Mouse (Mus musculus) MEL (cell line): ENCODE measurements around the gene Morf4l1. TPM values are rescaled to one million over a fixed set of nuclear protein-coding genes. Genes with fewer than 3 reads are reported as not detected.

Source experiments
- DNase-seq: peaks from one replicate; pipeline ENCODE4 v3.0.0; 2011; ENCODE audit warnings: low read depth, low spot score
- H3K27ac ChIP-seq: 2 replicates; pipeline ENCODE4 v1.5.1; 2012; ENCODE audit warnings: low read depth, mild to moderate bottlenecking, control low read depth, low read length, moderate library complexity; ENCODE audit not compliant: control insufficient read depth
- H3K27me3 ChIP-seq, 2 experiments: fragments of 150-350 bp in 1 of 2; sonication (generic) in 1 of 2; 2 replicates each; pipeline ENCODE4 v1.6.1; 2012; ENCODE audit warnings: low read length in 2 of 2, mild to moderate bottlenecking in 2 of 2, improper control_type of control experiment in 1 of 2, moderate library complexity in 1 of 2; ENCODE audit not compliant: insufficient read depth in 2 of 2, control insufficient read depth in 1 of 2
- H3K36me3 ChIP-seq, 2 experiments: 2 replicates each; pipeline ENCODE4 v1.6.1; 2012 to 2014; ENCODE audit warnings: low read length in 2 of 2, improper control_type of control experiment in 1 of 2, inconsistent platforms in 1 of 2, mild to moderate bottlenecking in 1 of 2; ENCODE audit not compliant: insufficient read depth in 2 of 2, control insufficient read depth in 1 of 2
- H3K4me1 ChIP-seq, 2 experiments: fragments of 150-350 bp in 1 of 2; sonication (generic) in 1 of 2; 2 replicates each; pipeline ENCODE4 v1.6.1; 2012; ENCODE audit warnings: low read length in 2 of 2, improper control_type of control experiment in 1 of 2, mild to moderate bottlenecking in 1 of 2; ENCODE audit not compliant: insufficient read depth in 2 of 2, control insufficient read depth in 1 of 2
- H3K4me3 ChIP-seq, 2 experiments: fragments of 150-350 bp in 1 of 2; sonication (generic) in 1 of 2; 2 replicates each; pipeline ENCODE4 v1.5.1; 2012; ENCODE audit warnings: low read depth in 2 of 2, low read length in 2 of 2, mild to moderate bottlenecking in 2 of 2, moderate library complexity in 2 of 2, control low read depth in 1 of 2, improper control_type of control experiment in 1 of 2; ENCODE audit not compliant: control insufficient read depth in 1 of 2, insufficient read depth in 1 of 2
- H3K79me2 ChIP-seq: 2 replicates; pipeline ENCODE4 v1.6.1; 2012; ENCODE audit warnings: mild to moderate bottlenecking, low read length, moderate library complexity; ENCODE audit not compliant: control insufficient read depth, poor library complexity, insufficient read depth
- H3K9ac ChIP-seq: 2 replicates; pipeline ENCODE4 v1.6.1; 2012; ENCODE audit warnings: low read depth, mild to moderate bottlenecking, control low read depth, low read length, moderate library complexity; ENCODE audit not compliant: control insufficient read depth, poor library complexity, severe bottlenecking
- H3K9me3 ChIP-seq: fragments of 150-350 bp; sonication (generic); replicated peaks from 2 replicates; pipeline ENCODE4 v1.6.1; 2012; ENCODE audit warnings: mild to moderate bottlenecking, low read length, improper control_type of control experiment, moderate library complexity; ENCODE audit not compliant: insufficient read depth
- BHLHE40 ChIP-seq: IDR thresholded peaks from 2 replicates; pipeline ENCODE4 v1.6.1; 2012; ENCODE audit warnings: low read depth, mild to moderate bottlenecking, inconsistent platforms, low read length, improper control_type of control experiment, borderline replicate concordance
- CHD1 ChIP-seq: IDR thresholded peaks from 2 replicates; pipeline ENCODE4 v1.6.1; 2012; ENCODE audit warnings: low read depth, mild to moderate bottlenecking, inconsistent platforms, low read length, improper control_type of control experiment
- CHD2 ChIP-seq: IDR thresholded peaks from 2 replicates; pipeline ENCODE4 v1.6.1; 2011; ENCODE audit warnings: low read length, improper control_type of control experiment
- CTCF ChIP-seq, 3 experiments: IDR thresholded peaks in 2 of 3; conservative IDR thresholded peaks in 1 of 3; 2 replicates each; pipeline ENCODE4 v1.5.1; 2011 to 2012; ENCODE audit warnings: low read length in 3 of 3, low read depth in 2 of 3, mild to moderate bottlenecking in 2 of 3, improper control_type of control experiment in 1 of 3, inconsistent platforms in 1 of 3, mixed read lengths in 1 of 3, moderate library complexity in 1 of 3; ENCODE audit not compliant: control insufficient read depth in 1 of 3, insufficient read depth in 1 of 3, poor library complexity in 1 of 3, severe bottlenecking in 1 of 3
- ELF1 ChIP-seq: IDR thresholded peaks from 2 replicates; pipeline ENCODE4 v1.6.1; 2014; ENCODE audit warnings: low read depth, mild to moderate bottlenecking, inconsistent platforms, low read length, improper control_type of control experiment, moderate library complexity
- EP300 ChIP-seq, 2 experiments: IDR thresholded peaks; 2 replicates each; pipeline ENCODE4 v1.6.1; 2011; ENCODE audit warnings: improper control_type of control experiment in 2 of 2, low read length in 2 of 2, low read depth in 1 of 2, mild to moderate bottlenecking in 1 of 2
- ETS1 ChIP-seq: IDR thresholded peaks from 2 replicates; pipeline ENCODE4 v1.6.1; 2012; ENCODE audit warnings: low read depth, mild to moderate bottlenecking, inconsistent platforms, low read length, improper control_type of control experiment, moderate library complexity
- GABPA ChIP-seq: IDR thresholded peaks from 2 replicates; pipeline ENCODE4 v1.6.1; 2012; ENCODE audit warnings: low read depth, mild to moderate bottlenecking, inconsistent platforms, low read length, improper control_type of control experiment, moderate library complexity
- GATA1 ChIP-seq: IDR thresholded peaks from 2 replicates; pipeline ENCODE4 v1.6.1; 2011; ENCODE audit warnings: low read depth, low read length, improper control_type of control experiment
- JUND ChIP-seq: IDR thresholded peaks from 2 replicates; pipeline ENCODE4 v1.6.1; 2011; ENCODE audit warnings: low read depth, mild to moderate bottlenecking, improper control_type of control experiment, low read length
- KAT2A ChIP-seq: conservative IDR thresholded peaks from 2 replicates; pipeline ENCODE4 v1.6.1; 2012; ENCODE audit warnings: low read depth, low read length, improper control_type of control experiment, inconsistent platforms
- MAZ ChIP-seq: IDR thresholded peaks from 2 replicates; pipeline ENCODE4 v1.6.1; 2012; ENCODE audit warnings: low read depth, mild to moderate bottlenecking, inconsistent platforms, low read length, improper control_type of control experiment
- MEF2A ChIP-seq: IDR thresholded peaks from 2 replicates; pipeline ENCODE4 v1.6.1; 2014; ENCODE audit warnings: low read depth, mild to moderate bottlenecking, inconsistent platforms, low read length, improper control_type of control experiment; ENCODE audit not compliant: poor library complexity, insufficient replicate concordance, severe bottlenecking; ENCODE audit errors: extremely low read depth
- MYC ChIP-seq: IDR thresholded peaks from 2 replicates; pipeline ENCODE4 v1.6.1; 2011; ENCODE audit warnings: low read depth, mild to moderate bottlenecking, low read length, improper control_type of control experiment, moderate library complexity
- NELFE ChIP-seq: IDR thresholded peaks from 2 replicates; pipeline ENCODE4 v1.6.1; 2011; ENCODE audit warnings: low read depth, low read length, improper control_type of control experiment
- NRF1 ChIP-seq: IDR thresholded peaks from 2 replicates; pipeline ENCODE4 v1.6.1; 2014; ENCODE audit warnings: low read depth, mild to moderate bottlenecking, inconsistent platforms, low read length, improper control_type of control experiment, moderate library complexity; ENCODE audit not compliant: poor library complexity, insufficient read depth, severe bottlenecking
- POLR2AphosphoS5 ChIP-seq: IDR thresholded peaks from 2 replicates; pipeline ENCODE4 v1.6.1; 2012; ENCODE audit warnings: low read depth, borderline replicate concordance, mild to moderate bottlenecking, inconsistent platforms, low read length, moderate library complexity, mixed read lengths
- RAD21 ChIP-seq: IDR thresholded peaks from 2 replicates; pipeline ENCODE4 v1.6.1; 2011; ENCODE audit warnings: mild to moderate bottlenecking, low read depth, low read length, improper control_type of control experiment
- SIN3A ChIP-seq: IDR thresholded peaks from 2 replicates; pipeline ENCODE4 v1.6.1; 2012; ENCODE audit warnings: low read length, improper control_type of control experiment, inconsistent platforms
- TAL1 ChIP-seq: IDR thresholded peaks from 2 replicates; pipeline ENCODE4 v1.6.1; 2012; ENCODE audit warnings: mild to moderate bottlenecking, inconsistent platforms, low read length, moderate library complexity, mixed read lengths
- TBP ChIP-seq: IDR thresholded peaks from 2 replicates; pipeline ENCODE4 v1.8.0; 2011; ENCODE audit warnings: low read depth, low read length, improper control_type of control experiment
- TCF12 ChIP-seq: IDR thresholded peaks from 2 replicates; pipeline ENCODE4 v1.6.1; 2014; ENCODE audit warnings: low read depth, mild to moderate bottlenecking, inconsistent platforms, low read length, improper control_type of control experiment, moderate library complexity
- UBTF ChIP-seq: IDR thresholded peaks from 2 replicates; pipeline ENCODE4 v1.6.1; 2012; ENCODE audit warnings: low read depth, mild to moderate bottlenecking, inconsistent platforms, low read length, improper control_type of control experiment, moderate library complexity, borderline replicate concordance; ENCODE audit not compliant: insufficient read depth
- USF2 ChIP-seq, 2 experiments: IDR thresholded peaks; 2 replicates each; pipeline ENCODE4 v1.6.1; 2011 to 2012; ENCODE audit warnings: improper control_type of control experiment in 2 of 2, low read length in 2 of 2, borderline replicate concordance in 1 of 2, inconsistent platforms in 1 of 2, low read depth in 1 of 2, mild to moderate bottlenecking in 1 of 2; ENCODE audit not compliant: insufficient read depth in 1 of 2
- ZC3H11A ChIP-seq: IDR thresholded peaks from 2 replicates; pipeline ENCODE4 v1.6.1; 2012; ENCODE audit warnings: low read depth, mild to moderate bottlenecking, inconsistent platforms, low read length, improper control_type of control experiment
- ZMIZ1 ChIP-seq: IDR thresholded peaks from 2 replicates; pipeline ENCODE4 v1.6.1; 2012; ENCODE audit warnings: low read depth, mild to moderate bottlenecking, inconsistent platforms, low read length, improper control_type of control experiment, moderate library complexity
- polyA plus RNA-seq, 2 experiments: library from polyadenylated mRNA; stranded (reverse) in 1 of 2; unstranded in 1 of 2; fragments of >175 nt in 1 of 2; fragments of >200 nt in 1 of 2; gene quantifications; 2 replicates each; pipeline versions ENCODE4 v1.2.1 to v1.2.4; 2012; ENCODE audit warnings: low replicate concordance in 2 of 2, low read depth in 1 of 2; ENCODE audit not compliant: insufficient read length in 2 of 2, insufficient read depth in 1 of 2, missing spikeins in 1 of 2
- total RNA-seq: library from RNA; depleted of rRNA; stranded (reverse); fragments of 300-350 nt; gene quantifications from 2 replicates; pipeline ENCODE4 v1.2.3, GENCODE M21; 2012

Morf4l1 gene
- total and polyA plus RNA-seq, 3 experiments = 107 to 292 (median 190) TPM

DNA sequence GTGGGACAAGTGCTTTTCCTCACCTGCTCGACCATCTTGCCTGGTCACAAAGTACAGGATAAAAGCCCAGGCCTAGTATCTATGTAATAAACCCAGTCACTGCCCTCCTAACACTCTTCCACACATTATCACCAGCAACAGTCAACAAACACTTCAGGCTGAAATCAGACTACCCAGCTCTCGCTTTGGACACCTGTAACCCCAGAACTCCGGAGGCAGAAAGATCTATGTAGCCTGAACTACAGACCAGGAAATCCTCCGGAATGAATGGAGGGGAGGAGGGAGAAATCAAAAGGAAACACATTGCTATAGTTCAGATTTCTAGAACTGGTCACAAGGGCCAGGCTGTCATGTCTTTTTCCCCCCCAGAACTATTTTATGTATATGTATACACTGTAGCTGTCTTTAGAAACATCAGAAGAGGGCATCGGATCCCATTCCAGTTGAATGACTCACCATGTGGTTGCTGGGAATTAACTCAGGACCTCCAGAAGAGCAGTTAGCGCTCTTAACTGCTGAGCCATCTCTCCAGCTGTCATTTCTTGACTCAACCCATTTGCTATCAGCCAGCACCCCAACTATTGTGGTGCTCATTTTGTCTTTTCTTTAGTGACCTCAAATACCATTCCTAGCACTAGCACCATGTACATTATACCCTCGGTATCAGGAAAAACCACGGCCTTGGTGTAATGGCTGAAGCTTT is 29.7 kb downstream of the Morf4l1 start:
- Histone ChIP-seq H3K4me1 (no peaks in the 10 kb centered on the region), H3K9me3 (no peaks in the 10 kb centered on the region), H3K9ac (no peak overlapping the region), H3K36me3 (peaks cover 0 to 2% of the 10 kb centered on the region in 2 experiments; a peak in 2 of 4 replicates), H3K27ac (no peak overlapping the region), H3K79me2 (no peaks in the 10 kb centered on the region), H3K27me3 (no peaks in the 10 kb centered on the region), H3K4me3 (no peak overlapping the region)
- no peak for DNase-seq
- TF ChIP-seq ZMIZ1 (no peak), CHD1 (no peak), KAT2A (no peak), TAL1 (no peak), MAZ (no peak), ELF1 (no peak), RAD21 (no peak), TCF12 (no peak), CTCF (IDR thresholded peaks at IDR 0.05 in 2 of 3, conservative IDR thresholded peaks at IDR 0.05 in 1 of 3; ENCODE audit: control insufficient read depth in 1 of 3, insufficient read depth in 1 of 3, low read depth in 2 of 3, low read length in 3 of 3, poor library complexity in 1 of 3, severe bottlenecking in 1 of 3) (no peak), CHD2 (no peak), ETS1 (no peak), GABPA (no peak), EP300 (IDR thresholded peaks at IDR 0.05; ENCODE audit: low read depth in 1 of 2, low read length in 2 of 2) (no peak), BHLHE40 (no peak), POLR2AphosphoS5 (no peak), SIN3A (no peak), USF2 (IDR thresholded peaks at IDR 0.05; ENCODE audit: borderline replicate concordance in 1 of 2, insufficient read depth in 1 of 2, low read depth in 1 of 2, low read length in 2 of 2) (no peak), UBTF (no peak), GATA1 (no peak)

DNA sequence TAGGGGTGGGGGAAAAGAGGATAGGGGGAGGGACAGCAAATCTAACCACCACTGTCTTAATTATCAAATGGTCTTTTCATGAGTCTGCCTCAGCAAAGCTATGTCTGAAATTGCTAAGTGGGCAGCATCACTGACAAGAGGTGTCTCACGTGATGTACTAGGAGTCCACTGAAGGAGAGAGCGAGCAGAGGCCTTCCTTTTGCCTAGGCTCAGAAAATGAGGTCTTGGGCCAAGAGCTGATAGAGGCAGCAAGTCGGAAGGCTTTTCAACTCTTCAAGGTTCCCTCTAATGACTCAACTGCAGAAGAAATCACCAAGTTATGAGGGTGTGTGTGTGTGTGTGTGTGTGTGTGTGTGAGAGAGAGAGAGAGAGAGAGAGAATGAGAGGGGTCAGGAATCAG is 30.4 kb downstream of the Morf4l1 start:
- TF ChIP-seq TBP = no peak
- TF ChIP-seq ETS1 = no peak
- TF ChIP-seq UBTF = no peak
- TF ChIP-seq POLR2AphosphoS5 = no peak
- TF ChIP-seq NRF1 = no peak
- TF ChIP-seq TAL1 = no peak
- TF ChIP-seq MYC = no peak
- no peak for TF ChIP-seq ZC3H11A
- TF ChIP-seq GABPA = no peak
- no peak for TF ChIP-seq MEF2A
- no peak for TF ChIP-seq USF2 (IDR thresholded peaks at IDR 0.05; ENCODE audit: borderline replicate concordance in 1 of 2, insufficient read depth in 1 of 2, low read depth in 1 of 2, low read length in 2 of 2)
- no peak for TF ChIP-seq JUND
- TF ChIP-seq MAZ = no peak
- TF ChIP-seq NELFE = no peak
- Histone ChIP-seq H3K36me3 (peaks cover 0 to 1% of the 10 kb centered on the region in 2 experiments; a peak in 1 of 4 replicates), H3K4me1 (no peaks in the 10 kb centered on the region), H3K9me3 (no peaks in the 10 kb centered on the region), H3K27ac (no peak overlapping the region), H3K9ac (no peak overlapping the region), H3K27me3 (no peaks in the 10 kb centered on the region), H3K4me3 (no peak overlapping the region), H3K79me2 (no peaks in the 10 kb centered on the region)
- DNase-seq = no peak
